8 mouse cellular contexts compared by ENCODE assay signal in the genomic region with DNA sequence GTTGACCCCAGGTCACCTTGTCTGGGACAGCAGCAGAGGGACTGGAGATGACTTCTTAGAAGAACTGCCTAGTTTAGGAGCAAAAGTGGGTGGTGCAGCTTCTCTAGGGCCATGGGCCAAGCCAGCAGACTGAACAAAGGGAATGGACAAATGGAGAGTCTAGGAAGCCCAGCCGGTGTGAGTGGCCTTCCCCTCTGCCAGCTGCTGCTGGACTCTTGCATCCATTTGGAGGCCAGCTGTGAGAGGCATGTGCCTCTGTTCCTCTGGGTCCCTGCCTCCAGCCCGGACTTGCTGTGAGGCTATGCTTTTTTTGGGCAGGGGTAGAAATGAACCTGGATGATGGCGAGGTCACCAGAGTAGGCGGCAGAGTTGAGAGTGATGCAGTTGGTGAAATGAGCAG. TPM values are rescaled to one million over a fixed set of nuclear protein-coding genes. Genes with fewer than 3 reads are reported as not detected.
DNase-seq lines count a peak whose midpoint lies in the region; ATAC-seq and TF ChIP-seq lines count a peak whose summit lies in the region.

A gene (minus strand): TSS at position 152 of the 400 bp plus-strand sequence.

- no peak for DNase-seq in layer of hippocampus, adult 2 months (ENCODE audit: low spot score in 2 of 2)
- DNase-seq in layer of hippocampus, adult 11-12 months (ENCODE audit: low spot score): no peak
- DNase-seq in adrenal gland, postnatal 10 days: no peak
- no peak for DNase-seq in gastrocnemius, adult 8-10 months (ENCODE audit: low spot score in 2 of 2)
- DNase-seq in layer of hippocampus, postnatal 25 days (ENCODE audit: extremely low spot score in 1 of 2, low spot score in 1 of 2): no peak
- no peak for DNase-seq in natural killer cell, adult 2 months (ENCODE audit: low spot score in 2 of 2)
- no peak for DNase-seq in ovary, postnatal 14 days (ENCODE audit: low spot score)

- no peak for ATAC-seq in megakaryocyte progenitor cell, adult 5-6 weeks (replicated peaks; ENCODE audit: poor library complexity)

- H3K4me3 ChIP-seq in layer of hippocampus, adult 2 months: no peak within 1 kb of the TSS

- no peak within 1 kb of the TSS for H3K27ac ChIP-seq in layer of hippocampus, adult 2 months

- no peak for TF ChIP-seq CTCF in layer of hippocampus, adult 2 months (conservative IDR thresholded peaks at IDR 0.05)

RNA-seq across cellular contexts. Expression of the gene that starts here (rescaled TPM):
- total RNA-seq in layer of hippocampus, adult 2 months (2021): 10 to 100 TPM; 42.5 to 49.0 TPM
- total RNA-seq in adrenal gland, postnatal 10 days (2021): 10 to 100 TPM; 33.6 to 34.4 TPM
- total RNA-seq in gastrocnemius, adult 8-10 months (2022): 10 to 100 TPM; 15.7 to 23.4 (median 16.7) TPM
- 10 to 100 TPM; 36.8 to 43.0 TPM for total RNA-seq in layer of hippocampus, postnatal 25 days (2021)
- total RNA-seq in megakaryocyte progenitor cell, adult 5-6 weeks (2015): 9.3 and 16.9 TPM in 2 replicates
- total RNA-seq in megakaryocyte progenitor cell, adult 5-6 weeks (2017): 8.1 and 8.2 TPM in 2 replicates
